Mouse (Mus musculus) CD4-positive, CD25-positive, alpha-beta regulatory T cell, adult 2 months (primary cell): ENCODE data around the gene Fbxl19.
A peak's percentile ranks its signal among the peaks of the same experiment; 100 is the strongest.

Experiments used
- DNase-seq: peaks from one replicate; pipeline ENCODE4 v3.0.0-alpha.2; 2012; ENCODE audit warnings: low read depth, low spot score

The Fbxl19 gene

DNA sequence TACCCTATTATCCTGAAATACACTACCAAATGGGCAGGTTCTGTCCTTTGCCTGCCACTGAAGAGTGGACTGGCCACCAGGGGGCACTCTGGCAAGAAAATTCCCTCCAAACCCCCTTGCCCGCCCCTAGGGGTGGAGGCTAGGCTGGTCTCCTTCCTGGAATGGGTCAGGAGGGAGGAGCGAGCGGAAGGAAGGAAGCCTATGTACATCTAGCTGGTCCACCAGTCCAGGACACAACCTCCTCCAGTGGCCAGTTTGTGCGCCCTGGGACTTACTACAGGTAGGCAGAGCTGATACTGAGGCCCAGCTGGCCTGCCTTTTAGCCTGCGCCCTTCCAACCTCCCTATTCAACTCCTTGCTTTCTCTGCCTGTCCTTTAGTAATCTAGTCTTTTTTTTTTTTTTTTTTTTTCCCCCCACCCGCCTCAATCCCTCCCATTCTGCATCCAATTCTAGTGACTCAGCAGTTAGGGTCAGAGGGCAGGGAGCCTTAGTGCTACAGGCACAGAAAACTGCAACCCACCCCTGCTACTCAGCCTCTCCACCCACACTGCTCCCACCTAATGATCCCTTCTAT lies 56.2 kb downstream of the Fbxl19 start, which contains the start of gene Hsd3b7:
TSS of gene Hsd3b7 (plus strand) at position 170 of the 575 bp plus-strand sequence.
- DNase-seq, result peak; percentile 84

DNA sequence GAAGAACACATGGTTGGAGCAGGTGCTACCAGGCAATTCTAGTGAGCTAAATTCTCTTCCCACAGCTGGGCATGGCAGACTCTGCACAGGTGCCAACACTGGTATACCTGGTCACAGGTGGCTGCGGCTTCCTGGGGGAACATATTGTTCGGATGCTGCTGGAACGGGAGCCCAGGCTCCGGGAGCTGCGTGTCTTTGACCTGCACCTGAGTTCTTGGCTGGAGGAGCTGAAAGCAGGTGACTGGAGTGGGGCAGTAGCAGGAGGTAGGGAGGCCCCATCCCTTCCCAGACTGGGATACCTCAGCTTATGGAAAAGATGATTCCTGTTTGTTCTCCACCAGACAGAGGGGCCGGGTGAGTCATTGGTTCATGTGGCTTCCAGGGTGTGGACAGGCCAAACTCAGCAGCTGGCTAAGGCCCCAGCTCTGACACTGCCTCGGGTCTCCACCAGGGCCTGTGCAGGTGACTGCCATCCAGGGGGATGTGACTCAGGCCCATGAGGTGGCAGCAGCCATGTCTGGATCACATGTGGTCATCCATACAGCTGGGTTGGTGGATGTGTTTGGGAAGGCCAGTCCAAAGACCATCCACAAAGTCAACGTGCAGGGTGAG lies 56.8 kb downstream of the Fbxl19 start:
- no peak for DNase-seq

DNA sequence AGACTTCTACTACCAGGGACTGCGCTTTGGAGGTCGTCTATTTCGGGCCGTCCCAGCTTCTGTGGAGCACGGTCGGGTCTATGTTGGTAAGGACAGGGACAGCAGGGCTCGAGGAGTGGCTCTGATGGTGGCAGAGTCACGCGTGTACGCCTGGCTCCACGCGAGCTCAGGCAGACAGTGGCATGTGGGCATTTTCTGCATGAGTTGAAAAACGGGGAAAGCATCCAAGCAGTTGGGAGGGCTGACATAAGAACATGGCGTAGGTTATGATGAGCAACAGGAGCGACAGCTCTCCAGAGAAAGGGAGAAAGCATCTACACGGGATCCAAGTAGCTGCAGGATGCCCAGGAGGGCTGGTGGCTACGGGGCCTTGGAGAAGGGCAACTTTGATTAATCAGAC lies 58.0 kb downstream of the Fbxl19 start:
- no peak for DNase-seq

DNA sequence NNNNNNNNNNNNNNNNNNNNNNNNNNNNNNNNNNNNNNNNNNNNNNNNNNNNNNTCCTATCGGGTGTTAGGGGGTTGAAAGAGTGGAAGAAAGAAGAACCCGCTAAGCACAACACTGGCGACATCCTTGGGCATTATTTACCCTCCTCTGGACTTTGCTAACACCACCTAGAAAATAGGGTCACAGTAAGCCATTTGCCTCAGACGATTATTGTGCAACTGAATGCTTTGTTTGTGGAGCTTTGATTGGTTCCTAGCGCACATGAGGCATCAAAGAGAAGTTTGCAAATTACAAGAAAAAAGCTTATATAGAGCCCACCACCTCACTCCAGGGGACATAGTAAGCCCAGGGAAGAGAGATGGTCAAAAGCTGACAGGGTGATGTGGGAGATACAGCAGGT lies 64.5 kb downstream of the Fbxl19 start:
- no peak for DNase-seq

DNA sequence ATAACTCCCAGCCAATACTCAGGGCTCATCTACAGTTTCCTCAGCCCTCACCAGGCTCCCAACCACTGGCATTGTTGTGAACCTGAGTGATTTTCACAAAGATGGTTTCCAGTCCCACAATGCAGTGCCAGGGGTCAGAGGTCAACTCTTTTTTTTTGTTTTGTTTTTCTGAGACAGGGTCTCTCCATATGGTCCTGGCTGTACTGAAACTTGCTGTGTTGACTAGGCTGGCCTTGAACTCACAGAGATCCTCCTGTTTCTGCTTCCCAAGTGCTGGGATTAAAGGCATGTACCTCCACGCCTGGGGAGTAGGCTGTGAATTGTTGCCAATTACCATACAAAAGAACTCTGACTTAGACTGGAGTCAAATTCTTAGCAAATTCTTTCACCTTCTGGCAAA lies 65.5 kb downstream of the Fbxl19 start:
- DNase-seq, result no peak

DNA sequence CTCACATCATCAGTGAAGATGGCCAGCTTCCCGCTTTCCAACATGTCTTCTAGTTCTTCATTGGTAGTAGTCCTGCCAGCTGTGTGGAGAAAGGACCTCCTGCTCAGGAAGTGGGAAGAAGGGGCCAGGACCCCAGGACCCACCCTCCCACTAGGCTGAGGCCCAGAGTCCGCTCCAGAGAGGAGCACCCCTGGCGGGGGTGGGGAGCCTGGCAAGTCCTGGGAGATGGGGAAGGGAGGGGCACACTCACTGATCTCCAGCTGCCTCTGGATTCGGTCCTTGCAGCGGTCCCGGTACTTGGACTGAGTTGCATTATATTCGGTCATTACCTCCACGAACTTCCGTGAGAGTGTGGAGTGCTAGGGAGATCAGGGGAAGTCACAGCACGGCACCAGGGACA lies 66.3 kb downstream of the Fbxl19 start:
- no peak for DNase-seq

DNA sequence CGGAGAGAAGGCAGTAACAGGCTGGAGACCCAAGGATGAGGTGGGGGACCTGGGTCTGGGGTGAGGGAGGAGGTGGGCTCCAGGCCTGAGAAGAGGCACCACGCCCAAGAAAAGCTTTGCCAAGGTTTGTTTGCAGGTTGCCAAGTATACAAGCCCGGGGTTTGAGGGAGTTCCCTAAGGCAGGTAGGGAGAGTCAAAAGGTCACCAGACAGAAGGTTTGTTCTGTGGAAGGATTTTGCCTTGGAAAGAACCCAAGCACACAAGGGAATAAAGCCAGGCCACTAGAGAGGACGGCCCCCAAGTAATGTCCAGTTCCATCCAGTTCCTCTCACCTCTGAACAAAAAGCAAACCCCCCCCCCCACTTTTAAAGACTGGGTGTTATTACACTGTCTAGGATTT lies 66.9 kb downstream of the Fbxl19 start:
- no peak for DNase-seq

DNA sequence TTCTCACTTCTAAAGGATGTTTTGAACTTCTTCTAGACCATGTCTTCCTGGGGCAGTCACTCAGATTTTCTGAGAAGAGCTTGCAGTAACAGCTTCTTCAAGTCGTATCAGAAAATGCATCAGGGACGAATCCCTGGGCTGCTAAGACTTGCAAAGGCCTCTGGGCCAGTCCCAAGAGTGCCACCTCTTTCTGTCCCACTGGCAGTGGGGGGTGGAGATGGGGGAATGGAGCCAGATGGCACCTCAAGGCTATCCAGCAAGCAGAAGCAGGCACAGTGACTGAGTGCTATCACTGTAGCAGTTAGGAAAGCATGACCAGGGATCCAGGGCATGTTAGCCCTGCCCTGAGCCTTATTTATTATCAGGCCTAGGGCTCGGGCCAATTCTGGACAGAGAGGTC lies 67.9 kb downstream of the Fbxl19 start:
- DNase-seq, result no peak

DNA sequence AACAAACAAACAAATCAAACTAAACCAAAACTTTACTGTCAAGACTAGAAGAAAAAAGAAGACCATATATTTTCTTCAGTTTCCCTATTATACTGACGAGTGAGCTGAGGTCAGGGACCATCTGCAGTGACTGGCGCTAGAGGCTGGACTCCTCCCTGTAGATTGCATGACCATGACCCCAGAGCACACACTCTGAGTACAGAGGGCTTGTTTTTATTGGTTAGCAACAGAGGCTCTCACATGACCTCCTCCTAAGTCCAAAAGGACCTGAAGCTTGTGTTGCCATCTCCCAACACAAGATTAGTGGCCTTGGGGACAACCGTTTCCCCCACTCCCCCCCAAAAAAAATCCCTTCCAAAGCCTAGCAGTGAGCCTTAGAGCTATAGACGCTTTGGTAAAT lies 69.5 kb downstream of the Fbxl19 start:
- no peak for DNase-seq

DNA sequence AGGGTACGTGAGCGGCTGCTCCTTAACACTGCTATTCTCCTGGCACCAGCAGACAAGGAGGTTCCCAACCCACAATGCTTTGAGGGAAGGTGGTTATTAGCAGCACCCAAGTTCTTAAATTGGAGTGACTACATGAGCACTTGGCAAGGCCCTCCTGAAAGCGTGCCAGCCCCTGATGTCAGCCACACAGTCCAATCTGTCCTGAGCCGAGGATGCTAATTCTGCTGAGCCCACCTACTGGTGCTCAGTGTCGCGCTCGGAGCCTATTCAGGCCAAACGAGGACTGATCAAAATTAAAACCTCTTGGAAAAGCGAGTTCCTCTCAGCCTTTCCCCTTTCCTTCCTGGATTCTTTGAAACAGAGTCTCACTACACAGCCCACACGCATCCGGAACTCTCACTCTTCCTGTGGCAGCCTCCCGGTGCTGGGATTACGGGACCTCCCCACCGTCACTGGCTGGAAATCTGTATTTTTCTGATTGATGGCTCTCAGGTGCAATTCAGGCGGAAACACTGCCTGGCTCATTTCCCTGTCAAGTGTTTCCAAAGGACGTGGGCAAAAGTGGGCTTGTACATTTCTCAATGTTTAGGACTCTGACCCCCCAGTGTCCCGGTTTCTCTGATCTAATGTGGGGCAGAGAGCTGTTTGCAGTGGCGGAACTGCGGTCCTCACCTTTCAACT lies 70.0 kb downstream of the Fbxl19 start:
- no peak for DNase-seq

DNA sequence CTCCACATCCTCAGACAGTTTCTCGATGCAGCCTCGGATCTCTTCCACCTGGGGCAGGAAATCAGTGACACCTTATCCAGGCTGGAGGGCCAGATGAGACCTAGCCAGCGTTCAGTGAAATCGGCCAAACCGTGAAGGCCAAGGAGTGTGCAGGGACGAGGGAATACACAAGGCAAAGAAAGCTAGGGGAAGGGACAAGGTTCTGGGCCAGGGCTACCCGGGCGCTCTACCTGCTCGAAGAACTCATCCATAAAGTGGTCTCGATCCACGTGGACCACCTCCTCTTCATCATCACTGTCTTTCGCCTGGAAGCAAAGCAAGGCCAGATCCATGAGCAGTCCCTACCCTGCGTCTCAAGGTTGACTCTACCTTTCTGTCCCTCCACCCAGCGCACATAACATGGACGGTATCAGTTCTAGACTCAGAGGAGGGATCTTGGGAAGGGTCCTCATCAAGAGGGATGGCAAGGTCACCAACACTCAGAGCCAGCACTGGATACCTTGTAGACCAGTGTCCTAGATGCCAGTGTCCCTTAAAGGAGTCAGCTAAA lies 70.8 kb downstream of the Fbxl19 start:
- DNase-seq, result no peak

DNA sequence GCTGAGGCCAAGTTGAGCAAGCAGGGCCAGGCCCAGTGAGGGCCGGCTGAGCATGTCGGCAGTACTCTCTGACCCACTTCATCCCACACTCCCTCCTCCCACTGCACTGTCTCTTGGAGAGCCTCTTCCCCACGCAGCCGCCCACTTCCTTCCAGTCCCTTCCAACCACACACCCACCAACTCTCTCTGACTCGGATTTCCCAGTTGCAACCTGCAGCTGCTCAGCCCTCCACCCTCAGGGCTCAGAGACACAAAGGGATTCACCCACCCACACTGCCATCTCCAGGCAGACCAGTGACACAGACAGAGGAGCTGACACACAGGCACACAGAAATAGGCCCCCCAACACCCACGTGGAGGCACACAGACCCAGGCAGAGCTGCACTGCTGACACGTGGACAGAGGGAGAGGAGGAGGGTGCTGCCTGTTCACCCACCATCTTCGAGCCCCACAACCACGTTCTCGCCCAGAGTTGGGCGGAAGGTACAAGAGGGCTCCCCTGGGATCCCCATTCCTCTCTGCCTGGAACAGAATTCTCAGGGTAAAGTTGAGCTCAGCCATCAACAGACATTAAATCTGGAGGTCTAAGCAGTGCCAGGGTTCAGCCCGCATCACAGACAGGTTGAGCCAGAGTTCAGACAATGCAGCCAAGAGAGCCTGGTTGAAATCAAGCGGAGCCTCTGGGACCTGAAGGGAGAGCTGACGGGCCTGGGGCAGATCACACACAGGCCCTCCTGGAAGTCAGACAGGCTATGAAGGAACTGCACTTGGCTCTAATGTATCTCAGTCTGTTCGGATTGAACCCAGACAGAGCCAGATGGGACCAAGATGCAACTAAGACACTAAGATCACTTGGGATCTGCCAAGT lies 71.8 kb downstream of the Fbxl19 start:
- peak; percentile 41 for DNase-seq

DNA sequence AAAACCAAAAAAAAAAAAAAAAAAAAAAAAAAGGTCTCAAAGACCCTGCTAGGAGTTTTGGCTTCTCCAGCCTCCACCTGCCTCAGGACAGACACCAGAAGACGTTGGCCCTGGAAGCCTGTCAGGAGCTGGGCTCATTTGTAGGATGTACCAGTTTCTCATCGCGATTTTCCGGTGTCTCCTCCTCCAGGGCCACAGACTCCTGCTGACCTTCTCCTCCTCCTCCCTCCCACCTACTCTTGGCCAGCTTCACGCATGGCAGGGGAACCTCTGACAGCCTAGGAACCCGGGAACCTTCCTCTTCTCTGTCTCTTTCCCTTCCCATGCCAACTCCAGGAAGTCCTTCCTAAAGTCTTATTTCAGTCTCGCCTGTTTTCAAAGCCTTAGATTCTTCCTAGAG lies 72.7 kb downstream of the Fbxl19 start:
- DNase-seq, result no peak

DNA sequence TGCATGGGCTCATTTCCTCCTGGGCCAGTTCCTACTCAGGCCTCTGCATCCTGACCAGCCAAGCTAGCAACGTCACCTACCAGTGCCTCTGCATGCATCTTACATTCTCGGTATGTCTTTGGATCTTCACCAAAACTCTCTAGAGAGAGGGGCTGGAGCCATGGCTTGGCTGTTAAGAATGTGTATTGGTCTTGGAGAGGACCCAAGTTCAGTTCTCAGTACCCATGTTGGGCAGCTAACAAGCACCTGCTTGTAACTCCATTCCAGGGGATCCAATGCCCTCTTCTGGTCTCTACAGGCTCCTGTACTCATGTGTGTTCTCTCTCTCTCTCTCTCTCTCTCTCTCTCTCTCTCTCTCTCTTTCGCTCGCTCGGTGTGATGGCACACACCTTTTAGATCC lies 73.4 kb downstream of the Fbxl19 start:
- no peak for DNase-seq
